Mouse (Mus musculus) small intestine, adult 2 months (tissue): ENCODE results near the gene Sycn.

Experiments
- CTCF ChIP-seq: fragments of 200-500 bp; IDR thresholded peaks from 2 replicates; pipeline ENCODE4 v1.5.1; 2012; ENCODE audit warnings: low read depth, mild to moderate bottlenecking, control low read depth, inconsistent platforms, low read length, moderate library complexity, mixed read lengths; ENCODE audit not compliant: insufficient replicate concordance, insufficient read length; ENCODE audit errors: extremely low read depth
- POLR2A ChIP-seq: fragments of 200-500 bp; IDR thresholded peaks from 2 replicates; pipeline ENCODE4 v1.6.1; 2012; ENCODE audit warnings: low read depth, mild to moderate bottlenecking, control low read depth, inconsistent platforms, low read length, moderate library complexity

DNA sequence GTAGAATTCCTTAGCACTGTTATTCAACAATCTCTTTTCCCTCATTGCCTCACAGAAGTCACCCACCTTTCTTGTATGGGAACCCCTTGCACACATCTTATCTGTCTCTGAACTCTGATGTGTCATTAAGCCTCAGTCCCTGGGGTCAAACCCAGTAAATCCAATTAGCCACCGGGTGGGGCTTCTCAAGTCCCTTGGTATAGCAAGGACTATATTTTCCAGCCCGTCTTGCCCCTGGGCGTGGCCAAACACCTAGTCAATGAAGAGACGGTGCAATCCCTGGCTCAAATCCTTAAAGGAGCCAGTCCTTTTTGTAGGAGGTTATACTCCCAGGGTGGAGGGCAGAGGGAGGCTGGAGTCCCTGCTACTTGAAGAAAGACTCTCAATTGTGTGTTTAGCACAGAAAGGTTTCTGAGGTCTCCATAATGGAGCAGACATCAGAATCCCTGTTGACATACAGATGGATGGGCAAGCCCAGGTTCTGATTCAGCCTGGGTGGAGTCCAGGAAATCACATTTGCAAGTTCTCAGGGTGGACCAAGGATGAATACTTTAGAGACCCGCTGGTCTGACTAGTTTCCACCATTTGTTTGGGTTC, 15.4 kb downstream of the Sycn start:
- TF ChIP-seq CTCF (no peak), POLR2A (no peak)
